Comparison of ENCODE assay signal across 8 mouse cellular contexts in genomic region chr11:72302230-72302629, GRCm38 (mm10). TPM values are rescaled to one million over a fixed set of nuclear protein-coding genes. Genes with fewer than 3 reads are reported as not detected.
A peak's percentile ranks its signal among the peaks of the same experiment; 100 is the strongest.
DNase-seq lines count a peak whose midpoint lies in the region; ATAC-seq lines count a peak whose summit lies in the region.

No protein-coding gene starts in this region.

- 0 out of 2 replicates have a peak overlapping the region, but pooled peaks have one; percentile 17 for H3K9ac ChIP-seq in kidney, embryonic 16.5 days (replicated peaks; ENCODE audit: low read length)
- no peak overlapping the region for H3K9ac ChIP-seq in liver, embryonic 15.5 days

- peak overlapping the region; percentile 37 for H3K4me2 ChIP-seq in kidney, embryonic 16.5 days (replicated peaks; ENCODE audit: low read depth, low read length)
- peak overlapping the region; percentile 47 for H3K4me2 ChIP-seq in liver, embryonic 15.5 days

- WGBS in kidney, embryonic 16.5 days, result 76% methylated on average over 7 of the region's 7 CpGs
- 62% methylated on average over 7 of the region's 7 CpGs for WGBS in liver, embryonic 15.5 days (ENCODE audit: insufficient replicate concordance)

- H3K36me3 ChIP-seq in kidney, embryonic 16.5 days (ENCODE audit: insufficient read depth, low read length), result no peaks in the 10 kb centered on the region
- H3K36me3 ChIP-seq in liver, embryonic 15.5 days (replicated peaks), result no peaks in the 10 kb centered on the region

- no peak overlapping the region for H3K27ac ChIP-seq in kidney, embryonic 16.5 days (ENCODE audit: low read length)
- H3K27ac ChIP-seq in liver, embryonic 15.5 days (replicated peaks), result no peak overlapping the region

- DNase-seq in Muller cell, postnatal 12 days (ENCODE audit: inconsistent ontology term), result peak; percentile 77
- DNase-seq in brain, adult 2 months (ENCODE audit: low read depth, low spot score), result peak; percentile 97
- DNase-seq in gastrocnemius, postnatal 25 days, result peak; percentile 65
- DNase-seq in right cerebral cortex, postnatal 4 days, result peak; percentile 19
- DNase-seq in spleen, postnatal 4 days (ENCODE audit: low spot score in 2 of 2), result no peak
- DNase-seq in T-cell, adult 2 months (ENCODE audit: low spot score), result no peak

- ATAC-seq in kidney, embryonic 16.5 days (ENCODE audit: low FRiP score, low TSS enrichment), result no peak
- ATAC-seq in liver, embryonic 15.5 days (ENCODE audit: insufficient read depth), result no peak

- H3K27me3 ChIP-seq in kidney, embryonic 16.5 days (ENCODE audit: insufficient read depth, low read length), result no peaks in the 10 kb centered on the region
- H3K27me3 ChIP-seq in liver, embryonic 15.5 days, result no peaks in the 10 kb centered on the region

- H3K4me1 ChIP-seq in kidney, embryonic 16.5 days (ENCODE audit: insufficient read depth, low read length), result peaks cover 7% of the 10 kb centered on the region
- H3K4me1 ChIP-seq in liver, embryonic 15.5 days (replicated peaks), result peaks cover 10% of the 10 kb centered on the region; the same call in 1 of the 2 replicates

- peak overlapping the region; percentile 9; the same call in 1 of the 2 replicates for H3K4me3 ChIP-seq in kidney, embryonic 16.5 days (ENCODE audit: low read length)
- H3K4me3 ChIP-seq in liver, embryonic 15.5 days (replicated peaks), result peak overlapping the region; percentile 42

- H3K9me3 ChIP-seq in kidney, embryonic 16.5 days (ENCODE audit: low read length), result no peaks in the 10 kb centered on the region
- H3K9me3 ChIP-seq in liver, embryonic 15.5 days (replicated peaks), result no peaks in the 10 kb centered on the region

RNA-seq across cellular contexts. Expression of gene Xaf1, which starts 0.8 kb away (rescaled TPM):
- 1 to 10 TPM; 4.6 TPM for total RNA-seq in gastrocnemius, postnatal 25 days (2021)
- 4.9 and 5.1 TPM in 2 replicates for polyA plus RNA-seq in kidney, embryonic 16.5 days (2015; fragmentation: Nextera tagmentation; extraction: Ambion mirVana)
- 4.0 and 4.1 TPM in 2 replicates for polyA plus RNA-seq in liver, embryonic 15.5 days (2015; fragmentation: Nextera tagmentation; extraction: Ambion mirVana)

RNA-seq across cellular contexts. Expression of gene Fbxo39, which starts 12.0 kb away (rescaled TPM):
- not detected for total RNA-seq in gastrocnemius, postnatal 25 days (2021)
- not detected in 2 replicates for polyA plus RNA-seq in kidney, embryonic 16.5 days (2015; fragmentation: Nextera tagmentation; extraction: Ambion mirVana)
- not detected in 2 replicates for polyA plus RNA-seq in liver, embryonic 15.5 days (2015; fragmentation: Nextera tagmentation; extraction: Ambion mirVana)

RNA-seq across cellular contexts. Expression of gene Slc13a5, which starts 35.2 kb away (rescaled TPM):
- total RNA-seq in gastrocnemius, postnatal 25 days (2021), result under 1 TPM in 1 of 2 experiments, not detected in 1; 0.19 TPM
- polyA plus RNA-seq in kidney, embryonic 16.5 days (2015; fragmentation: Nextera tagmentation; extraction: Ambion mirVana), result 0.12 and 0.45 TPM in 2 replicates
- not detected in 2 replicates for polyA plus RNA-seq in liver, embryonic 15.5 days (2015; fragmentation: Nextera tagmentation; extraction: Ambion mirVana)

Comparison
In these comparisons a context has a peak if more than half of its experiments do, and no peak if none do; other contexts are left out.
1. DNase-seq: peak in Muller cell, postnatal 12 days (single experiment), brain, adult 2 months (single experiment), gastrocnemius, postnatal 25 days (single experiment) and right cerebral cortex, postnatal 4 days (single experiment); none in spleen, postnatal 4 days (0 of 2) and T-cell, adult 2 months (single experiment).